Mouse (Mus musculus): ENCODE data around the gene Larp1. TPM values are rescaled to one million over a fixed set of nuclear protein-coding genes. Genes with fewer than 3 reads are reported as not detected.

Larp1 gene
- total RNA-seq, 1 experiment, result 90.1 TPM

- Histone ChIP-seq H3K9ac (ENCODE audit: insufficient read depth, low read depth, low read length, poor library complexity, severe bottlenecking) (no peak overlapping the region), H3K4me1 (ENCODE audit: control insufficient read depth in 2 of 2, insufficient read depth in 2 of 2, low read length in 2 of 2, poor library complexity in 1 of 2) (peaks cover 0 to 2% of the 10 kb centered on the region in 2 experiments; a peak in 1 of 4 replicates), H3K9me3 (ENCODE audit: control insufficient read depth, insufficient read depth, low read depth, low read length) (no peaks in the 10 kb centered on the region), H3K36me3 (ENCODE audit: control insufficient read depth, insufficient read depth, low read length, poor library complexity, severe bottlenecking) (peaks cover 30% of the 10 kb centered on the region), H3K4me3 (ENCODE audit: insufficient read depth in 1 of 2, low read depth in 1 of 2, low read length in 2 of 2, poor library complexity in 1 of 2, severe bottlenecking in 1 of 2) (no peak overlapping the region), H3K27ac (ENCODE audit: insufficient read depth, low read depth, low read length, poor library complexity, severe bottlenecking) (no peak overlapping the region)
- TF ChIP-seq ZC3H11A (IDR thresholded peaks at IDR 0.05; ENCODE audit: borderline replicate concordance, low read depth, low read length) (no peak), ZNF384 (IDR thresholded peaks at IDR 0.05; ENCODE audit: low read depth, low read length) (no peak), CHD2 (IDR thresholded peaks at IDR 0.05; ENCODE audit: low read depth, low read length) (no peak), MAFK (IDR thresholded peaks at IDR 0.05; ENCODE audit: insufficient read depth, low read depth, low read length) (no peak), HCFC1 (IDR thresholded peaks at IDR 0.05; ENCODE audit: borderline replicate concordance, insufficient read depth, low read length) (no peak)
- no peak for DNase-seq (ENCODE audit: low read depth, low spot score)
- in situ Hi-C loops (cut with MboI; ENCODE audit: low sequenced_read_pairs in 2 of 2, unreplicated experiment in 2 of 2), result no loop called here
Observed at GRCm38 (mm10) chr11:58062586-58062985, 53.7 kb downstream of the Larp1 start.

GRCm38 (mm10) chr11:58065025-58065424 lies 56.2 kb downstream of the Larp1 start:
- TF ChIP-seq MAFK (IDR thresholded peaks at IDR 0.05; ENCODE audit: insufficient read depth, low read depth, low read length) (no peak), ZNF384 (IDR thresholded peaks at IDR 0.05; ENCODE audit: low read depth, low read length) (no peak)
- no peak for DNase-seq (ENCODE audit: low read depth, low spot score)
- H3K9me3 ChIP-seq (ENCODE audit: control insufficient read depth, insufficient read depth, low read depth, low read length), result no peaks in the 10 kb centered on the region
- H3K9ac ChIP-seq (ENCODE audit: insufficient read depth, low read depth, low read length, poor library complexity, severe bottlenecking), result no peak overlapping the region
- in situ Hi-C loops (cut with MboI; ENCODE audit: low sequenced_read_pairs in 2 of 2, unreplicated experiment in 2 of 2), result no loop called here
- H3K4me1 ChIP-seq (ENCODE audit: control insufficient read depth in 2 of 2, insufficient read depth in 2 of 2, low read length in 2 of 2, poor library complexity in 1 of 2), result 0 out of 4 replicates have a peak, but pooled peaks cover 0 to 2% of the 10 kb centered on the region in 2 experiments
- no peak overlapping the region for H3K4me3 ChIP-seq (ENCODE audit: insufficient read depth in 1 of 2, low read depth in 1 of 2, low read length in 2 of 2, poor library complexity in 1 of 2, severe bottlenecking in 1 of 2)
- peaks cover 13% of the 10 kb centered on the region for H3K36me3 ChIP-seq (ENCODE audit: control insufficient read depth, insufficient read depth, low read length, poor library complexity, severe bottlenecking)
- no peak overlapping the region for H3K27ac ChIP-seq (ENCODE audit: insufficient read depth, low read depth, low read length, poor library complexity, severe bottlenecking)

DNA sequence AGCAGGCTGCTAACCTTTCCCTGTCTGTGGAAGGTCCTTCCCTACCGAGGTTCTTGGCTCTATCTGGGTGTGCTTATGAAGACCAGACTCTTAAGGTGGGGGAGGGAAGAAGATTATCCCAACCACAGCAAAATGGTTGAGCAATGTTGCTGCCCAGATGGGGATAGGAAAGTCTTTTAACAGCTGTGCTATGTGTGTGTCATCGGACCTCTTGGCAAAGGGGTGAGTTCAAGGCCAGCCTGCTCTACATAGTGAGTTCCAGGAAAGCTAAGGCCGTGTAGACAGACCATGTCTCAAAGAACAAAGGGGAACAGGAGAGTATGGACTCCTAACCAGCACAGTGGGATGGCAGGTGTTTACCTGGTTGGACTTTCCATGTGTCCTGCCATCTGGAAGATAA lies 64.1 kb downstream of the Larp1 start:
- Histone ChIP-seq H3K4me3 (ENCODE audit: insufficient read depth in 1 of 2, low read depth in 1 of 2, low read length in 2 of 2, poor library complexity in 1 of 2, severe bottlenecking in 1 of 2) (no peak overlapping the region), H3K27ac (ENCODE audit: insufficient read depth, low read depth, low read length, poor library complexity, severe bottlenecking) (no peak overlapping the region), H3K4me1 (ENCODE audit: control insufficient read depth in 2 of 2, insufficient read depth in 2 of 2, low read length in 2 of 2, poor library complexity in 1 of 2) (peaks cover 0 to 3% of the 10 kb centered on the region in 2 experiments; a peak in 1 of 4 replicates), H3K9me3 (ENCODE audit: control insufficient read depth, insufficient read depth, low read depth, low read length) (no peaks in the 10 kb centered on the region), H3K9ac (ENCODE audit: insufficient read depth, low read depth, low read length, poor library complexity, severe bottlenecking) (no peak overlapping the region), H3K36me3 (ENCODE audit: control insufficient read depth, insufficient read depth, low read length, poor library complexity, severe bottlenecking) (no peaks in the 10 kb centered on the region)
- no peak for TF ChIP-seq CHD2 (IDR thresholded peaks at IDR 0.05; ENCODE audit: low read depth, low read length)
- no peak for TF ChIP-seq HCFC1 (IDR thresholded peaks at IDR 0.05; ENCODE audit: borderline replicate concordance, insufficient read depth, low read length)
- TF ChIP-seq MAFK (IDR thresholded peaks at IDR 0.05; ENCODE audit: insufficient read depth, low read depth, low read length), result no peak
- no peak for TF ChIP-seq ZNF384 (IDR thresholded peaks at IDR 0.05; ENCODE audit: low read depth, low read length)
- TF ChIP-seq ZC3H11A (IDR thresholded peaks at IDR 0.05; ENCODE audit: borderline replicate concordance, low read depth, low read length), result no peak
- DNase-seq (ENCODE audit: low read depth, low spot score), result no peak
- in situ Hi-C loops (cut with MboI; ENCODE audit: low sequenced_read_pairs in 2 of 2, unreplicated experiment in 2 of 2), result no loop called here

DNA sequence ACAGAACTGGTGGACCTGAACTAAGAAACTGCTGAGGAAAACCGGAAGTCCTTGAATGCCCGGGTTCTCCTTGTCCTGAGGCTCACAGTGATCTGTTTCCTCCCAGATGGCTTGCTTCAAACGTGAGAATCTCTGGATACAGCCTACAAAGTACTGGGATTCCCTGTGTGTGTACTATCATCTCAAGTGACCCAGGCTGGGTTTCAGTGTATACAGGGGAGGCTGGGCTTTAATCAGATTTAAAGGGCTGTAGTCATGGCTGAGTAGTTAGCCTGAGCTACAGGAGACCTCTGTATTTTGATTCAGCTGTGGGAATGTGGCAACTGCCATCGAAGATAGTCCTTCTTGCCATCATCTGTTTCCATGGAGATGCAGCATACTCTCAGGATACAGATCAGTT lies 68.4 kb downstream of the Larp1 start:
- no peak for TF ChIP-seq HCFC1 (IDR thresholded peaks at IDR 0.05; ENCODE audit: borderline replicate concordance, insufficient read depth, low read length)
- no peak for TF ChIP-seq MAFK (IDR thresholded peaks at IDR 0.05; ENCODE audit: insufficient read depth, low read depth, low read length)
- TF ChIP-seq CHD2 (IDR thresholded peaks at IDR 0.05; ENCODE audit: low read depth, low read length), result no peak
- no peak for TF ChIP-seq ZNF384 (IDR thresholded peaks at IDR 0.05; ENCODE audit: low read depth, low read length)
- TF ChIP-seq ZC3H11A (IDR thresholded peaks at IDR 0.05; ENCODE audit: borderline replicate concordance, low read depth, low read length), result no peak
- H3K4me3 ChIP-seq (ENCODE audit: insufficient read depth in 1 of 2, low read depth in 1 of 2, low read length in 2 of 2, poor library complexity in 1 of 2, severe bottlenecking in 1 of 2), result no peak overlapping the region
- no peak for DNase-seq (ENCODE audit: low read depth, low spot score)
- H3K36me3 ChIP-seq (ENCODE audit: control insufficient read depth, insufficient read depth, low read length, poor library complexity, severe bottlenecking), result no peaks in the 10 kb centered on the region
- in situ Hi-C loops (cut with MboI; ENCODE audit: low sequenced_read_pairs in 2 of 2, unreplicated experiment in 2 of 2), result no loop called here
- H3K27ac ChIP-seq (ENCODE audit: insufficient read depth, low read depth, low read length, poor library complexity, severe bottlenecking), result no peak overlapping the region
- H3K9me3 ChIP-seq (ENCODE audit: control insufficient read depth, insufficient read depth, low read depth, low read length), result no peaks in the 10 kb centered on the region
- peaks cover 0 to 3% of the 10 kb centered on the region in 2 experiments; a peak in 1 of 4 replicates for H3K4me1 ChIP-seq (ENCODE audit: control insufficient read depth in 2 of 2, insufficient read depth in 2 of 2, low read length in 2 of 2, poor library complexity in 1 of 2)
- H3K9ac ChIP-seq (ENCODE audit: insufficient read depth, low read depth, low read length, poor library complexity, severe bottlenecking), result no peak overlapping the region

DNA sequence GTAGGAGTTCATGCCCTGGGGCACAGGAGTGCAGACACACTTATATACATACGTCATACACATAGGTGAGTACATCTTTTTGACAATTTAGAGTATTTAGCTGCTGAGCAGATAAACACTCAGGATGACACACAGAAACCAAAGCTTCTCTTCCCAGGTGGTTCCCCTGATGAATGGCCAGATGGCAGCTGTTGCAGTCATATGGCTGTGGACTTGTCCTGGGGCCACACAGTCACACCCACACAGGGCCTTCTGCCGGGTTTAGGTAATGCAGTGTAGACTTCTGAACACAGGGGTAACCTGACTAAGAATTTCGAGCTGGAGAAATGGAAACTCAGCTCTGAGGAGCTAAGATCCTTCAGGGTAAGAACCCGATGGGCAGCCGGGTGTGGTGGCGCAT lies 72.9 kb downstream of the Larp1 start:
- in situ Hi-C loops (cut with MboI; ENCODE audit: low sequenced_read_pairs in 2 of 2, unreplicated experiment in 2 of 2), result no loop called here
- Histone ChIP-seq H3K9ac (ENCODE audit: insufficient read depth, low read depth, low read length, poor library complexity, severe bottlenecking) (no peak overlapping the region), H3K9me3 (ENCODE audit: control insufficient read depth, insufficient read depth, low read depth, low read length) (no peaks in the 10 kb centered on the region), H3K27ac (ENCODE audit: insufficient read depth, low read depth, low read length, poor library complexity, severe bottlenecking) (no peak overlapping the region), H3K4me3 (ENCODE audit: insufficient read depth in 1 of 2, low read depth in 1 of 2, low read length in 2 of 2, poor library complexity in 1 of 2, severe bottlenecking in 1 of 2) (no peak overlapping the region), H3K4me1 (ENCODE audit: control insufficient read depth in 2 of 2, insufficient read depth in 2 of 2, low read length in 2 of 2, poor library complexity in 1 of 2) (peaks cover 0 to 4% of the 10 kb centered on the region in 2 experiments; a peak in 2 of 4 replicates), H3K36me3 (ENCODE audit: control insufficient read depth, insufficient read depth, low read length, poor library complexity, severe bottlenecking) (no peaks in the 10 kb centered on the region)
- no peak for DNase-seq (ENCODE audit: low read depth, low spot score)
- no peak for TF ChIP-seq ZNF384 (IDR thresholded peaks at IDR 0.05; ENCODE audit: low read depth, low read length)
- no peak for TF ChIP-seq MAFK (IDR thresholded peaks at IDR 0.05; ENCODE audit: insufficient read depth, low read depth, low read length)
- TF ChIP-seq HCFC1 (IDR thresholded peaks at IDR 0.05; ENCODE audit: borderline replicate concordance, insufficient read depth, low read length), result no peak
- TF ChIP-seq ZC3H11A (IDR thresholded peaks at IDR 0.05; ENCODE audit: borderline replicate concordance, low read depth, low read length), result no peak
- TF ChIP-seq CHD2 (IDR thresholded peaks at IDR 0.05; ENCODE audit: low read depth, low read length), result no peak
